Mouse (Mus musculus) intestine, embryonic 16.5 days (tissue): ENCODE measurements at regions not wholly inside any gene's neighbourhood (a gene's known extent, or its start where the extent isn't known, plus 50 kb on each side); places are given as distances from the start of the nearest gene placed in this dataset.

ENCODE experiments used
- ATAC-seq: fragments of 200-750 bp; cut with Nextera tagmentation; 2 replicates; pipeline ENCODE4 v1.8.0; 2017; ENCODE audit warnings: moderate TSS enrichment, moderate library complexity
- H3K27ac ChIP-seq: fragments of 300-500 bp; sonication (generic); 2 replicates; pipeline ENCODE4 v1.5.1; 2014; ENCODE audit warnings: mild to moderate bottlenecking, low read length
- H3K27me3 ChIP-seq: fragments of 300-500 bp; sonication (generic); replicated peaks from 2 replicates; pipeline ENCODE4 v1.6.1; 2014; ENCODE audit warnings: low read length, control low read depth, mixed read lengths; ENCODE audit not compliant: control insufficient read depth, insufficient read depth
- H3K36me3 ChIP-seq: fragments of 300-500 bp; sonication (generic); 2 replicates; pipeline ENCODE4 v1.6.1; 2014; ENCODE audit warnings: low read length, control low read depth; ENCODE audit not compliant: control insufficient read depth, insufficient read depth
- H3K4me1 ChIP-seq: fragments of 300-500 bp; sonication (generic); 2 replicates; pipeline ENCODE4 v1.6.1; 2014; ENCODE audit warnings: low read length, control low read depth, mixed read lengths; ENCODE audit not compliant: control insufficient read depth, insufficient read depth
- H3K4me2 ChIP-seq: fragments of 300-500 bp; sonication (generic); 2 replicates; pipeline ENCODE4 v1.6.1; 2014; ENCODE audit warnings: low read depth, low read length, control low read depth
- H3K4me3 ChIP-seq: fragments of 300-500 bp; sonication (generic); 2 replicates; pipeline ENCODE4 v1.5.1; 2014; ENCODE audit warnings: mild to moderate bottlenecking, low read length
- H3K9ac ChIP-seq: fragments of 300-500 bp; sonication (generic); 2 replicates; pipeline ENCODE4 v1.6.1; 2014; ENCODE audit warnings: low read depth, low read length
- H3K9me3 ChIP-seq: fragments of 300-500 bp; sonication (generic); 2 replicates; pipeline ENCODE4 v1.6.1; 2016; ENCODE audit warnings: low read length, control low read depth; ENCODE audit not compliant: control insufficient read depth
- WGBS: fragments of 180-500 bp; shearing (Covaris S2); extraction: QIAGEN DNeasy Blood & Tissue Kit; methylation state at CpG from one replicate; pipeline ENCODE4 v1.1.7; 2014; 5-methylcytosine and 5-hydroxymethylcytosine counted together

DNA sequence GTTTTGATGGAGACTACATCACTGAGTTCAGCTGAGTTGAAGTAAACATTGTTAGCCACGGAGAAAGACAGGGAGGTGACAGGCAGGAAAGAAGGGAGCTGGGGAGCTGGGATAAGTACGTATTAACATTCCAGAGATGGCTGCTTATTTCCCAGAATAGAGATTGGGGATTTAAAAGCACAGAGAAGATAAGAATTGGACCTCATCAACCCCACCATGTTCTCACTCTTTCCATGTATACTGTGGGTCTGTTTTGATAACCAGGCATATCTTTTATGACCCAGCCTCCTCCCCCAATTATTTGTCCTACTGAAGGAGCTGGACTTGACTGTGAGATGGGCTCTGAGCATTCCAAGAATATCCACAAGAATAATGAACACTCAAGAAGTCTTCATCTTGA, 61.4 kb upstream of the Cd28 start:
- Histone ChIP-seq H3K36me3 (no peaks in the 10 kb centered on the region), H3K4me1 (0 out of 2 replicates have a peak, but pooled peaks cover 9% of the 10 kb centered on the region), H3K27ac (no peak overlapping the region), H3K27me3 (no peaks in the 10 kb centered on the region), H3K4me3 (no peak overlapping the region), H3K9ac (no peak overlapping the region), H3K4me2 (no peak overlapping the region), H3K9me3 (no peaks in the 10 kb centered on the region)
- WGBS = 45% methylated on average over 2 of the region's 2 CpGs
- no peak for ATAC-seq

DNA sequence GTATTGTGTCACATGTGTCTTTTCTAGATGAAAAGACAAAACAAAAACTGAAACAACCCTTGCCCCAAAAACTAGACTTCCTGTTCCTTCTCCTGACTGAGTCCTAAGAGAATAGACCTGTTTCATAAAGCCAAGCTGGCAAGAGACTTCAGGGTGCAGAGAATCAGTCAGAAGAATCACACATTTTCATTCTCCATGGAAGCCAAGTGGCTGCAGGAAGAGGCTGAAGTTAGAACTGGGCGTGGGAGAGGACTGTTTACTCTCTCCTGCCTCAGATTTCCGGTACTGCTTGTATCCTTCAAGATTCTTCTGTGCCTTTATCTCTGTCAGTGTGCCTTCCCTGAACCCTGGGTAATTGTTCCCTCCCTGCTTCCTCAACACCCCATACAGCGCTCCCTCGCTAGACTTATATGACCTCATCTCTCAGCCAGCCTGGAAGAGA, 64.0 kb upstream of the Cd28 start:
- Histone ChIP-seq H3K9me3 (no peaks in the 10 kb centered on the region), H3K36me3 (no peaks in the 10 kb centered on the region), H3K4me1 (0 out of 2 replicates have a peak, but pooled peaks cover 12% of the 10 kb centered on the region), H3K27me3 (no peaks in the 10 kb centered on the region), H3K9ac (no peak overlapping the region), H3K4me2 (no peak overlapping the region), H3K4me3 (no peak overlapping the region), H3K27ac (0 out of 2 replicates have a peak overlapping the region, but pooled peaks have one; percentile 38)
- 33% methylated on average over 4 of the region's 4 CpGs for WGBS
- ATAC-seq = peak; percentile 87

GRCm38 (mm10) chr1:60650158-60650557, 66.4 kb upstream of the Cd28 start:
- no peaks in the 10 kb centered on the region for H3K36me3 ChIP-seq
- 61% methylated on average over 3 of the region's 3 CpGs for WGBS

DNA sequence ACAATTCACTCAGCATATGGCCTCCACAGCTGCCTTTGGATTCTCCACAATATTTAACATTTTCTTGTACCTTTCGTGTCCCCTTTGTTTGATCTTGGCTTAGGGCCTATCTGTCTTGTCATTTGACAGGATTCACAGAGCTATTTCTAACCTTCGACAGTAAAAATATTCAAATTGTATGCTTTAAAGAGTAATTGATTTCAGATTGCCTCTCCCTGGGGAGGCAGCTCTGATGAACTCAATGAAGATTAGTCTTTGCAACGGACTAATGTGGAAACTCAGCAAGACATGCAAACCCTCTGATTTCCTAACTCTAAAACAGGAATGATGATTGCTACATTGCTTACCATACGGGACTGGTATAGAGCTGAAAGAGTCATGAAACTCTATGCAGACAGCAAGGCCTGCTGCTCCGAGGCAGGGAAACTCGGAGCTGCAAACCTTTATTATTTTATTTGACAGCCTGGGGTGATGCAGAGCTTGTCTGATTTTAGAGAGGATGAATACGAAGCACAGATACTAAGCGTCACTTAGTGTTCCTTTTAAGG, 67.2 kb upstream of the Cd28 start:
- Histone ChIP-seq H3K9me3 (no peaks in the 10 kb centered on the region), H3K9ac (no peak overlapping the region), H3K4me1 (0 out of 2 replicates have a peak, but pooled peaks cover 10% of the 10 kb centered on the region), H3K27me3 (no peaks in the 10 kb centered on the region), H3K4me3 (no peak overlapping the region), H3K27ac (no peak overlapping the region), H3K36me3 (no peaks in the 10 kb centered on the region), H3K4me2 (no peak overlapping the region)
- 58% methylated on average over 8 of the region's 8 CpGs for WGBS
- no peak for ATAC-seq

More at GRCm38 (mm10) chr1:60650158-60650557, 66.4 kb upstream of the Cd28 start:
- no peaks in the 10 kb centered on the region for H3K9me3 ChIP-seq
- H3K4me1 ChIP-seq = 0 out of 2 replicates have a peak, but pooled peaks cover 10% of the 10 kb centered on the region
- H3K27me3 ChIP-seq = no peaks in the 10 kb centered on the region
- no peak overlapping the region for H3K4me3 ChIP-seq
- no peak overlapping the region for H3K9ac ChIP-seq
- no peak overlapping the region for H3K4me2 ChIP-seq
- H3K27ac ChIP-seq = no peak overlapping the region
- ATAC-seq = no peak

- Histone ChIP-seq H3K9me3 (no peaks in the 10 kb centered on the region), H3K4me3 (no peak overlapping the region), H3K9ac (no peak overlapping the region), H3K4me1 (peaks cover 3% of the 10 kb centered on the region; the same call in 1 of the 2 replicates), H3K4me2 (no peak overlapping the region), H3K36me3 (no peaks in the 10 kb centered on the region), H3K27ac (no peak overlapping the region), H3K27me3 (no peaks in the 10 kb centered on the region)
- WGBS = 90% methylated on average over 5 of the region's 5 CpGs
- no peak for ATAC-seq
Measured at GRCm38 (mm10) chr1:60646828-60647227, 69.8 kb upstream of the Cd28 start.

DNA sequence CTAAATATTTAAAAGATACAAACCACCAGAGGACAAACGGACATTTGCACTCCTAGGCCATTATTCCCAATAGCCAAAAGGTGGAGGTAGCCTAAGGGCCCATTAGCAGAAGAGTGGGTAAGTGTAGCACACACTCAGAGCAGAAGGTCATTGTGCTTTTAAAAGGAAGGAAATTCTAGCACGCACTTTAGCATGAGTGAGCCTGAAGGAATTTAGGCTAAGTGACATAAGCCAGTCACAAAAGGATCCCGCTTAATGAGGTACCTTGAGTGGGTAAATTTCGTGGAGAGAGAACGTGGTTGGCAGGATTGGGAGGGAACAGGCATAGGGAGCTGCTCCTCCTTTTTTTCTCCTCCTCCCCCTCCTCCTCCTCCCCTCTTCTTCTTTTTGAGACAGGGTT, 70.4 kb upstream of the Cd28 start:
- Histone ChIP-seq H3K4me3 (no peak overlapping the region), H3K9ac (no peak overlapping the region), H3K36me3 (no peaks in the 10 kb centered on the region), H3K4me1 (peaks cover 3% of the 10 kb centered on the region; the same call in 1 of the 2 replicates), H3K9me3 (no peaks in the 10 kb centered on the region), H3K27ac (no peak overlapping the region), H3K4me2 (no peak overlapping the region), H3K27me3 (no peaks in the 10 kb centered on the region)
- ATAC-seq = no peak
- 65% methylated on average over 5 of the region's 5 CpGs for WGBS

DNA sequence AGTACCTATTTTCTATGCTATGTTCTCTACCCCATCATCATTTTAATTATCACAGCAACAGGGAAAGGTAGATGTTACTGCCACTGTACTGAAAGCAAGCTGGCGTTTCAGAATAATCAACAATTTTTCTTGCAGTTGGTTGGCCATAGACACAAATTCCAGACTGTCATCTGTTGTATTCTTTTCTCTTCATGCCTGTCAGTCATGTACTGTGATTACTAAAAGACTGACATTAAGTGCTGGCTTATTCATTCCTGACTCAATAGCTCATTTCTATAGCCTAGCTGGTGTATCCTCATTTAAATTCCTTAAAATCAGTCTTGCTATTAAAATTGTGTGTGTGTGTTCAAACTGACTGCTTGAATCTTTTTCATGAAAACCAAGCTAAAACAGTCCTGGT, 71.4 kb upstream of the Cd28 start:
- Histone ChIP-seq H3K27me3 (no peaks in the 10 kb centered on the region), H3K9me3 (no peaks in the 10 kb centered on the region), H3K27ac (no peak overlapping the region), H3K36me3 (no peaks in the 10 kb centered on the region), H3K4me1 (peaks cover 3% of the 10 kb centered on the region; the same call in 1 of the 2 replicates), H3K9ac (no peak overlapping the region), H3K4me2 (no peak overlapping the region), H3K4me3 (no peak overlapping the region)
- no peak for ATAC-seq
- WGBS = 98% methylated on average over 1 of the region's 1 CpGs

DNA sequence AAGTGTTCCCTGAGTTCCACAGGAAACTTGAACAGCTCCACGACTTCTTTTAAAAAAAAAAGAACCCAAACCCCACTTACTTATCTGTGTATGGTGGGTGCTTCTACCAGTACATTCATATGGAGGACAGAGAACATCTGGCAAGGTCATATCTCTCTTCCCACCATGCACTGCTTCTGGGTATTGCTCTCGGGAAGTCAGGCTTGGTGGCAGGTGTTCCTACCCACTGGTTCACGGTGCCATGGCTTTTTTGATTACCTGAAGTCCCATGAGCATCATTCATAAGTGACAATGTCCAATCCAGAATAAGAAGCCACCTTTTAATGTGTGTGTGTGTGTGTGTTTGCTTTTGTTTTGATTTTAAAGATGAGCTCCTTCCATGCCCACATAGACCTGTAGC, 73.8 kb upstream of the Cd28 start:
- no peak overlapping the region for H3K9ac ChIP-seq
- H3K4me1 ChIP-seq = no peaks in the 10 kb centered on the region; the same call in 1 of the 2 replicates
- H3K4me3 ChIP-seq = no peak overlapping the region
- H3K36me3 ChIP-seq = no peaks in the 10 kb centered on the region
- no peak overlapping the region for H3K27ac ChIP-seq
- no peak for ATAC-seq
- H3K9me3 ChIP-seq = no peaks in the 10 kb centered on the region
- 45% methylated on average over 3 of the region's 3 CpGs for WGBS
- H3K27me3 ChIP-seq = no peaks in the 10 kb centered on the region
- no peak overlapping the region for H3K4me2 ChIP-seq

DNA sequence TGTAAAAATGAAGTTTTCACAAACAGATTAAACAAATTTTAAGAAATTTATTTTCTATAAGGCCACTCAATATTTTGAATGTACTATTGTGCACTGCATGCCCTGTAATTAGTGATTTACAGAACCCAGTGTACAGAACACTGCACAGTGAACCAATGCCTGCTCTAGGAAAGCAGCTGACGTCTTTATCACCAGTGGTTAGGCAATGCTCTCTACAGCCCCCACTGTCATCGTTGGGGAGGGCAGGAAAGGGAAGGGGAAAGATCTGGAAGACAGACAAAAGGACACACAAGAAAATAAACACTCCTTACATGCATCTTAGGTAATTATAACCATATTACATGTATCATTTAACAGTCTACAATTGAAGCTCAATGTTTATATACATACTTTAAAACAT, 74.4 kb upstream of the Cd28 start:
- WGBS = 32% methylated on average over 2 of the region's 2 CpGs
- no peak overlapping the region for H3K9ac ChIP-seq

GRCm38 (mm10) chr1:60641324-60641764, 74.4 kb upstream of the Raph1 start:
- Histone ChIP-seq H3K4me3 (no peak overlapping the region), H3K27ac (no peak overlapping the region), H3K9me3 (no peaks in the 10 kb centered on the region), H3K4me2 (no peak overlapping the region), H3K27me3 (no peaks in the 10 kb centered on the region), H3K9ac (no peak overlapping the region), H3K36me3 (no peaks in the 10 kb centered on the region), H3K4me1 (no peaks in the 10 kb centered on the region; the same call in 1 of the 2 replicates)
- peak; percentile 75 for ATAC-seq
- 54% methylated on average over 7 of the region's 7 CpGs for WGBS

More for the DNA sequence above, 74.4 kb upstream of the Cd28 start:
- ATAC-seq = no peak
- H3K36me3 ChIP-seq = no peaks in the 10 kb centered on the region
- H3K27ac ChIP-seq = no peak overlapping the region
- H3K9me3 ChIP-seq = no peaks in the 10 kb centered on the region
- H3K4me2 ChIP-seq = no peak overlapping the region
- no peaks in the 10 kb centered on the region; the same call in 1 of the 2 replicates for H3K4me1 ChIP-seq
- H3K4me3 ChIP-seq = no peak overlapping the region
- no peaks in the 10 kb centered on the region for H3K27me3 ChIP-seq
